Mouse (Mus musculus): ENCODE measurements around the gene Gpc6.

The Gpc6 gene

DNA sequence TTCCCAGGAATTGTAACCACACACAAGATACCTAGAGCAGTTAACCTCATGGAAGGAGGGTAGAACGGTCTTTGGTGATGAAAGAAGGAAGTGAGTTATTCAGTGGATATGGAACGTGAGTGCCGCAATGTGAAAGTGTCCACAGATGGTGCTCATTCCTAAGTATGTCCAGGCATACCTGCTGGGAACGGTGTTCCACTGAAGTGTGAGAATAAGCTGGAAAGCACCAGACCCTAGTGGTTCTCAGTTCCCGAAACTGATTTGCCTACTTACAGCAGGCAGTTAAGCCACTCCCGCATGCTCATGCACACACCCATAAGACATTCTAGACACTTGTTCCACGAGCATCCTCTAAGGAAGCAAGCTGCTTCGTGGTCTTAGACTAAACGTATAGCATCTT, 890.9 kb downstream of the Gpc6 start:
- DNase-seq = peak; percentile 55

DNA sequence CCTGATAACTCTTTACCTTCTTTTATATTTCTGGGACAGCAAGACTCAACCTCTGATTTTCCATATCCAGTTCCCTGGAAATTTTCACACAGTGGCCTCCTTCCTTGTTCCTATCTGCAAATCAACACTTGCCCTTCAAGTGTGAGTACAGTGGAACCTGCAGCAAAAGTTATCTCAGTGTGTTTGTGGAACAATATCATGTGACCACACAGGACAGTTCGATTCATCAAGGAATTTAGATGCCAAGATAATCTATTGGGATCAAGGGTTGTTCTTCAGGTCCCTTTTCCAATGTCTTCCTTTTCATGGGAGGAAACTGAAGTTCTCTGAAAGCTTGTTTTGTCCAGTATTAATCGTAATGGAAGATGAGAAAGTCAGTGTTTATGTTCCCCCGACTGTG, 891.6 kb downstream of the Gpc6 start:
- peak; percentile 39 for DNase-seq

DNA sequence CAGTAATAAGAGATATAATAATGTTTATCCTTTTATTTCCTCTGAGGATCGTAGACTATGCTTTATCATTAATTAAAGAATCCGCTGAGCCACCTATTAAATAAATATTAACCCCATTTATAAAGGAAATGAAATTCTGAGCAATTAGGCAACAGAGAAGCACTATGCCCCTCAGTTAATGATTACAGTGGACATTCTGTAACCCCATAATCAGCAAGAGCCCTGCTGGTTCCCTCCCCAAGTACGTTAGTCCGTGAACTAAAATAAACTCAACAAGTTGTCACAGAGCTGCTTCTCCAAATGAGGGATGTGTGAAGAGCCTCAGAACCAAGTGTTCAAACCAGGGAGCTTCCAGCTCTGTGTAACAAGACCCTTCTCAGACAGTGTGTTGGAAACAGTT, 892.1 kb downstream of the Gpc6 start:
- no peak for DNase-seq

DNA sequence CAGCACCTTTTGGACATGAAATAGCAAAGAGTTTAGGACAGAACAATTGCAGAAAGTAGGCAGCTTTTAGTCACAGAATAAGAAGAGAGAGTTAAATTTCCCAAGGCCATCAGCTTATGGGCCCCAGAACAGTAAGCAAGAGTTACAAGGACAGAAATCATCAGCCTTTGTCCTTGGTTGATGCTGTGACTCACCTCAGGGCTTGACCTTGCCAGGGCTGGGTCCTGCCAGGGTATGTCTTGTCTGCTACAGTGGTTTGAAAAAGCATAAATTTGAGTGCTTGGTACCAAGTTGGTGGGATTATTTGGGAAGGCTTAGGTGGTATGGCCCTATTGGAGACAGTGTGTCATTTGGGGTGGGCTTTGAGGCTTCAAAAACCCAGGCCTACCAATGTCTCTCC, 899.4 kb downstream of the Gpc6 start:
- peak; percentile 58 for DNase-seq

DNA sequence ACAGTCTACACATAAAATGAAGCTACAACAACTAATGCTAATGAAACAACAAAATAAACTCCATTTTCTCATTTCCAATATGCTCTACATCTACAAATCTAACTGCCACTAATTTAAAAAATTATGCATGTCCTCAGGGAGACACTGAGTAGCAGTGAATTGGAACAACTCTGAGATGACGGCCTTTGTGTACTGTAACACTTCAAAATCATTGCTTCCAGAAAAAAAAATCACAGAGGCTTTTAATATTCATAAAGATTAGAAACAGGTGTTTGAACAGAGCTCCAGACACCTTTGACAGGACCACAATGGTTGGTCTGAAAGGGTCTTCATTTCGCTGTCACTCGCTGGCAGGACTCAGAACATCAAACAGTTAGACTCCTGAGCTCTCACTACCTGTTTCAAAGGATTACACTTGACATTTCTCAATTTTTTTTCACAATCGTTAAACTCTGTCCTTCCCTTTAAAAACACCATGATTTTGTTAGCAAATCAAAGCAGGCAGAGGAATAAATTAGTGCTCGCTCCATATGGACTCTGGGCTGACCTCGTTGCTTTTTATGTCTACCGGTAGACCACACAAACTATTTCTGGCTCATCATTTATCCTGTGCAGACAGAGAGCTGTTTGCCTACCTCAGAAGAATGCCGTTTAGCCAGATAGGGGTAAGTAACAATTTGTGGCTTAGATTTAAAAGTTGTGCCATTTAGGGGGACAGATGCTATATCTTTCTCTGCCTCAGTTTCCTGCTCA, 901.4 kb downstream of the Gpc6 start:
- peak; percentile 8 for DNase-seq

DNA sequence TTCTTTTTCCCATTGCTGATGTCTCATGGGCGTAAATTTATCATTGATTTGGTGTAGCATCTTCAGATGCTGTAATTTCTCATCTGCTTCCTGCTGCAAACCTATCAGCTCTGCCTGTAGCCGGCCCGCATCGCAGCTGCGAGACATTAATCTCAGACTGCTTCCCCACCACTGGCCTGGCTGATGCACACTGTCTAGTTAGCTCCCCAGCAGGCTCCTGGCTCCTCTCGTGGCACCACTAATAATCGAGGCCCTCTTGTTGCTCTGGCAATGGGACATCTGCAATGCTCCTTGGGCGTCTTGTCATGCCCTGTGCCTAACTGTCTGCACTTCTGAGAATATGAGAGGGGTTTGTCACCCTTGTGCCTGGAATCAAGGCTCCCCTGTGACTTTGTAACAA, 906.2 kb downstream of the Gpc6 start:
- peak; percentile 82 for DNase-seq

DNA sequence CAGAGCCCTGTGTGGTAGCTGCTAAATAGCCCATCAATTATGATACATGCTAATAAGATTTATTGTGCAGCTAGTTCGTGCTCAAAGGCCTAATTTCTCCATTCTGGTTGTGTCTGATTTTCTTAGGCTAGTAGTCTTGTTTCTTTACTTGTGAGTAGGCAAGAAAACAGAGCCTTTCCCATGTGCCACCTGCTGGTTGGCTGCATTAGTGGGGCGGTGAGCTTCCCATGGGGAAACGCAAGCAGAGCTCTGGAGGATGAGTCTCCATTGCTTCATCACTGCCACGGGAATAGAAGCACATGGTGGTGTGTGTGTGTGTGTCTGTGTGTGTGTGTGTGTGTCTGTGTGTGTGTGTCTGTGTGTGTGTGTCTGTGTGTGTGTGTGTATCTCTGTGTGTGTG, 906.6 kb downstream of the Gpc6 start:
- DNase-seq = peak; percentile 85

DNA sequence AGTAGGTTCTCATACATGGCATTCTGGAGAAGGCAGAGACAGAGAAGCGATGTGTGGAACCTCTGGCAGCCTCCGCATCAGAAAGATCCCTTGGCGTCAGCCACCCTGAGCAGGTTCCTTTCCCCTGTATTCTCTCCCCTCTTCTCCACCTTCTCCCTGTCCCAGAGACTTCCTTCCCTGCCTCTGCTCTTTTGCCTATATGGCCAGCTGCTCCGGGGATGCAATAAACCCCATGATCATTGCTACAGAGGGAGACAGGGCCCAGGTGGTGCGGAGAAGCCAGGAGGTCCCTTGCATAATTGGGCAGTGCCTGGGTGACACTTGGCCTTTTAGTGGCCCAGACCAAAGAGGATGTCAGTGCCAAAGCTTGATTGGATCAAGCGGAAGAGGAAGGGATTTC, 910.4 kb downstream of the Gpc6 start:
- DNase-seq = peak; percentile 84

DNA sequence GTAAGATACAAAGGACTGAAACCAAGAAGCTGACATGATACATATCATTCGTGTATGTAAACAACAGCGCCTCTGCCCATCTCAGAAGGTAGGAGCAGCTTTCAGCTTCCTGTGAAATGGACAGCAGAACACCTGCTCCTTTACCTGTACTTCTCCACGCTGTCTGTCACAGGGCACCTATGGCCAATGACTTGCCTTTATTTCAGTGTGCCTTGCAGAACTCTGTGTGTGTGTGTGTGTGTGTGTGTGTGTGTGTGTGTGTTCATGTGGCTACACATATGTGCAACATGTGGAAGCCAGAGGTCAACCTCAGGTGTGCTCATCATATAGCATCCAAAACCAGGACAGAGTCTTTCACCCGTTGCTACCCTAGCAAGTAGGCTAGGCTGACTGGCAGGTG, 911.9 kb downstream of the Gpc6 start:
- DNase-seq = peak; percentile 70

DNA sequence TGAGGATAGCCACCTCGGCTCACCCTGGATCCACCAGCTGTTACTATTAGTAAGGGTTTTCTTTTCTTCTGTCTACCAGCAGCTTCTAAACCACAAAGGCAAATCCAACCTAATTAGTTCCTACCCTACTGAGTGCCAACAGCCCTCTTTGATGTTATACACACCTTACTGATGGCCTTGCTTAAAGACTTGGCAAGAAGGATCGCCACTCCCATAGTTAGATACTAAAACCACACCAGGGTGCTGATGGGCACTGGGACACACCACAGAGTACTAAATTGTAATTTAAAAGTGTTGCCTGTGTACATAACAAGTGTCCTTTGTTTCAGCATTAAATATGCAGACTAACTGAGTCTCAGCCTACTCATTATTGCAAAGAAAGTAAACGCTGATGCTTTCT, 912.6 kb downstream of the Gpc6 start:
- peak; percentile 36 for DNase-seq

DNA sequence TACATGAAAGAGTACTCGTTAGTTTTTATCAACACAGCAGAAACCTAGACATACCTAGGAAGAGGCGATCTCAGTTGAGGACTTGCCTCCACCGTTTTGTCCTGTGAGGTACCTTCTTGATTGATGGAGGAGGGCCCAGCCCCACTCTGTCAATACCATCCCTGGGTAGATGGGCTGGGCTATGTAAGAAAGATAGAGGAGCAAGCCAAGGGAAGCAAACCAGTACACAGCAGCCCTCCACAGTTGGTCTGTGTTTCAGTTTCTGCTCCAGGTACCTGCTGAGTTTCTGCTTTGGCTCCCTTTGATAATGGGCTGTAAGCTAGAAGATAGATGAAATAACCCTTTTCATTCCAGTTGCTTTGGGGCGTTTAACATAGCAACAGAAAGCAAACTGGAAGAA, 916.1 kb downstream of the Gpc6 start:
- DNase-seq = peak; percentile 79

DNA sequence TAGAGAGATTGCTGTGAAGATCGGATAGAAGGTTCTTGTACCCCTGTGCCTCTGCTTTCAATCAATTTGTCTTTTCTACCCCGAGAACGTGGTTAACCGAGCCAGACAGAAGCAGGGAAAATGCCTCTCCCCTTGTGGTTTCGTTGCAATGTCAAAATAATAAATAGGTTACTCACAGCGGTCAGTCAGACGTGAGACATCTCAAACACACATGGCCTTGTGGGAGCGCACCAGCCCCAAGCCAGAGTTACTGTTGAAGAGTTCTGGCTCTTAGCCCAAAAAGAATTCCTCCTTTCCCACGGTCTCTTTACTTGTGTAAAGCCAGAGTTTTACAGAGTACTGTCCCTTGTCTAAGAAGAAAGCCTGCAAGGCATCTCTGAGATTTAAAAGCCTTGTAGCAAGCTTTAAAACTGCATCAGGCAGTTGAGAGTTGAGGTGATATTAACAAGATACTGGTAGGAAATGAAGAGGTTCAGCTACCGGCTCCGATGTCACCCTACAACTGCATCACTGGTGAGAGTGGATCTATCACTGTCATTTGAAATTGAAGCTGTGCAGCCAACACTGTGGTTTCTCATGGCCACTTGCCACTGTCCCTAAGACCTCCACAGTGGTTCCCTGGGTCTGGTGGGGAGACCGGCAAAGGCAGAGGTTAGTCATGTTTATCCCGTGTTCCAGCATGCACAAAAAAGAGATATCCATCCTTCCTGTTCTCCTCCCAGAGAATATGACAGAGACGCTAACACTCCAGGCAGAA, 916.9 kb downstream of the Gpc6 start:
- DNase-seq = peak; percentile 92

DNA sequence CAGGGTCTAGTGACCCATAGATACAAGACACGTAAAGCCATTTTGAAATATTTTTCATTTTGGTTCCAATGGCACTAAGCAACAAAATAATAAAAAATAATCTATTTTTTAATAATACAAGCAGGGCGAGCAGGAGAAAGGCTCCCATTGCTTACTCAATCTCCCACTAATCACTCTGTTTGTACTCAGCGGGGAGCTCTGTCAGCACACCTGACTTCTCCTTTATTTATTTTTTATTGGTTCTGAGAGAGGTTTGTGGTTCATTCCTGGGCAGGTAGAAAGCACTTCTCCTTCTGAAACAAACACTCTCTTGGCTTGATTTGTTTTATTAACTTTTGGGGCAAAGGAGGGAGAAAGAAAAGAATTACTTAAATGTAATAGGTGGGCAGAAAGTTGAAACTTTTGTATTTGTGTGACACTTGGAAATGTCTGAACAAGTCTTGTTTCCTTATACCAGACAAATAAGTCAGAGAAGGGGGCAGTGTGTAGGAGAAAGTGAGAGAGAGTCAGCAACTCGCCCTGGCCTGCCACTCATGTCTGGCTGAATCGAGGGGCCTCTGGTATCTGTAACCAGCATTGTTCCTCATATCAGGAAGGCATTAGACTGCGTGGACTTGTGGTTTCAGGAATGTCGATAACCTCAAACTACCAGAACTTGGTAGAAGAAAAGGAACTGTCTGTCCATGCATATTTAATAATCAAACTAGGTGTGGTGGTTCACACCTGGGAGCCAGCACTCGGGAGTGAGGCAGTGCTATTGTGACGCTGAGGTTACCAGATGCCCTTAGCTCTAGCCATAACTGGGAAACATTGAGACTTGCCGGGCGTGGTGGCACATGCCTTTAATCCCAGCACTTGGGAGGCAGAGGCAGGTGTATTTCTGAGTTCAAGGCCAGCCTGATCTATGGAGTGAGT, 924.7 kb downstream of the Gpc6 start:
- peak; percentile 21 for DNase-seq

DNA sequence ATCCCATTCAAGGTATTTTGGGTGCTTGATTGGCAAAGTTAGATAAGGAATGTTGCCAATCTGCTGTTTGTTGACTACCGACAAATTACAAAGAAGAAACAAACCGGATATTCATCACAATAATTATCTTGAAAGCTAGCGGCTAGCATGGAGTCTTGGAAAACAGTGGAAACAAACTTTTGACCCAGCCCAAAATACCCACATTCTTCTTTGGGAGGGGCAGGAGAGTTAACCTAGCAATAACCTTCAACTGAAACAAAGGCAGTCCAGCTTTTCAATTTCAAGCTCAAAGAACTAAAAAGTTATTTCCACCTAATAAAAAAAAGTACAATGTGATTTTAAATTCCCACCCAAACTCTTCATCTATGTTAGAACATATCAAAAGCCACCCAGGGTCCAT, 927.2 kb downstream of the Gpc6 start:
- DNase-seq = peak; percentile 59

DNA sequence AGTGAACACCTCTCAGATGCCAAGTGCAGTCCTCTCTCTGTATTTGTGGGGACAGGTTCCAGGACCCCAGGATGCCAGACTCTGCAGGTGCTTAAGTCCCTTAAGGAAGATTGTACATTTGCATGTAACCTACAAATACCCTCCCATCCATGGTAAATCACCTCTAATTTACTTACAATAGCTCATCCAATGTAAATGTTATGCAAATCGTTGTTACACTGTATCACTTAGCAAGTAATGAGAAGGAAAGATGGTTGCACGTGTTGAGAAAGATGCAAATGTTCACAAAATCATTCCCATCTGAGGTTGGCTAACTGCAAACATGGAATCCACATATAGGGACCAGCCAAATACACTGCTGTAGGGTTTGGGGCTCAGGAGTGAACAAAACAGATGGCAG, 927.7 kb downstream of the Gpc6 start:
- DNase-seq = peak; percentile 13

DNA sequence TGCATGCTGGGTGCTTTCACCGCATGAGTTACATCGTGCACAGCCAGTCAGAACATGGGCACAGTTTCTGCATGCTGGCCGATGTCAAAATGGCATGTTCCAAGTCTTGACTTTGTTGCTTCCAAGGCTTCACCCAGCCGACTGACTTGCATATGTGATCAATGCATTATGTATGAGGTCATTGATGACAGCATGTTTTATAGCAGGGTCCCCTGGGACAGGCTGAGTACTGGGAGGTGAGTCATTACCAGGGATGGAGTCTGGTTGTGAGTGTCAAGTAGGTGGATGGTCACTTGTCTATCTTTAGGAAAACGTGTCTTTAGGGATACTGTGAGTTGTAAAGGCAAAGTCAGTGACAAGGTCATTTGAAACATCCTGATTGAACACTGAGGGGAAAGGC, 929.4 kb downstream of the Gpc6 start:
- peak; percentile 56 for DNase-seq

DNA sequence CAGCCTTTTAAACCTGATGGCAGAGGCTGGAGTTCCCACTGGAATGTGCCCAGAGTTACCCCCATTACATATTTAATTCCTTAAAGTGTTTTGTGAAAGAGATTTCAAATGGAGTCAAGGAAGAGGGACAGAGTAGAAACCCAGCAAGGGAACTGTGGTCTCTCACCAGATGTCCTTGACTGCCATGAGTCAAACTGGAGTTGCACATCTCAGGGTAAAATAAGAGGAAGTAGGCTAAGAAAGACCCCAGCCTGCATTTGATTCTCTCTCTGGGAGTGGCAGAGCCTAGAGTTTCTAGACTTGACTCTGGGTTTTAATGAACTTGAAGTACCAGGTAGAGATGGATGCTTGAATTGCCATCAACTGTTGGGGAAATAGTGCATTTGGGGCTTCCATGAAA, 946.2 kb downstream of the Gpc6 start:
- DNase-seq = no peak

DNA sequence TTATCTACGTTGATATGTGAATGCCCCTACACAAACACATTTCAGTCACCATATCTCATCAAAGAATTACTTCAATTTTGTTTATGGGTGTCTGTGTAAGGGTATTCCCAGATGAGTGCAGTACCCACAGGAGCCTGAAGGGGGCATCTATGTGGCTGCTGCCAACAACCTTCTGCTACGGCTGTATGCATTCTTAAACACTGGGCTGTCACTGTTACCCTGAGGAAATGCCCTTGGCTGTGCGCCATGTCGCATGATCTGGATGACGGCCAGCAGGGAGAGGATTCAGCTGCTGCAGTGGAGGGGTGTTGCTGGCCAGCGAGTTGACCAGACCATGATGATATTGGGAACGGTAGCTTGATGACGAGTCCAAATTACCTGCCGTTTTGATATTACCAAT, 954.2 kb downstream of the Gpc6 start:
- peak; percentile 91 for DNase-seq

DNA sequence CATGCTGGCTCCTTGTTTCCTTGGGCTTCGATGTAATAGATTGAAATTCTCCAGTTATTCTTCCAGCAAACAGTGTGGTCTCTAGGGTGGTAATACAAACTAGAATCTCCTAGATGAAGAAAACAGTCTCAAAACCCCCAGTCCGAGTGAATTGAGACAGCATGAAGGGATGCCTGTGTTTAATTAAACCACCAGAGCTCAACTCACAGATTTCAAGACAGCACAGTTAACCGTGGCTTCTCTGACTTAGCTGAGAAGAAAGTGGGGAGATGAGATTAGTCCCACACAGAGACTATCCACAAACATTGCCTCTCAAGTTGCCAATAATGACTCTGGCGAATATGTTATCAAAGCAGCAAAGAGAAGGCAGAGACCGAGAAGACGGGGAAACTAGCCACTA, 956.0 kb downstream of the Gpc6 start:
- DNase-seq = peak; percentile 62

DNA sequence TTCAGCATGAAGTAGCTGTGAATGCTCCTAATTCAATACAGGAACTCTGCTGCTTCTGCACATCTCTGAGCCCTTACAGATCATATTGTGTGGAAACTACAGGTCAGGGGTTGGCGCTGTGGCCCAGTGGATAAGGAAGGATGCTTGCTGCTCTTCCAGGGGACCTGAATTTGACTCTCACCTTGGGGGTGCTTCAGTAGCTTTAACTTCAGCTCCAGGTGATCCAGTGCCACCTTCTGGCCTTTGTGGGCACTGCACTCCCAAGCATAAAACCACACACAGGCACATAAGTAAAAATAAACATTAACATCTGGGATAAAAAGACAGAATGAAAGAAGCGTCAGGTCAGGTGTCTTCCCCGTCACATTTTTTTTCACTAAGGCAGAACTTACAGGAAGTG, 957.1 kb downstream of the Gpc6 start:
- DNase-seq = peak; percentile 76

DNA sequence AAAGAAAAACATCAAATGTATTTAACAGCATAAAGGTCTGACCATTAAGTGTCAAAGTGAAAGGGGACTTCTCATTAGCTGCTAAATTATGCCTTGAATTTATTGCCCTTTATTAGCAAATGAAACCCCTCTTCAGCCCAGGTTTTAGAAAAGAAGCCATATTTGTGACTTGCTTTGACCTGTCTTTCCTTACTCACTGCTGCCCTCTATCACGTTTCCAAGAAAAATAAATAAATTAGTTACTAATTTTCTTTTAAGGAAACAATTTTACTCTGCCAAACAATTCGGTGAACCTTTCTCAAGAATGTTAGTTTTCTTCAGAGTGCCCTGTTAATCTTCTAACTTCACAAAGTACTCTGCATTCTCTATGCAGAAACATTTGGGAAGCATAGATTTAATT, 964.5 kb downstream of the Gpc6 start:
- DNase-seq = no peak

DNA sequence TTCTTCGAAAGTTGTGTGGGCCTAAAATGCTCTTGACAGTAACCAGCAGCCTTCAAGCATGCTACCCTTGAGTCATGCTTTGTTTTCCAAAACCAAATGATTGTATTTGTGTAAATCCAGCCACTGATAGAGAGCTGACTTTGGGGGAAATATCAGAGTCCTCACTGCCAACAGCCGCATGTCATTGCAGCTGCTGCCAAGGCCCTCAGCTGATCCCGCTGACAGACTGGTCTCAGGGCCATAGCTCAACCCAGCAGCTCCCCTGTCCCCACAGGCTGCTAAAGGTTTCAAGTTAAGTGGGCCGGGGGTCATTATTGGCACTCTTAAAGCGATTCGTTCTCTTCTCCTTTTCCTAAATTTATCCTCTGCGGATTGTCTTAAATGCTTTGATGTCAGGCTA, 966.3 kb downstream of the Gpc6 start:
- peak; percentile 93 for DNase-seq

DNA sequence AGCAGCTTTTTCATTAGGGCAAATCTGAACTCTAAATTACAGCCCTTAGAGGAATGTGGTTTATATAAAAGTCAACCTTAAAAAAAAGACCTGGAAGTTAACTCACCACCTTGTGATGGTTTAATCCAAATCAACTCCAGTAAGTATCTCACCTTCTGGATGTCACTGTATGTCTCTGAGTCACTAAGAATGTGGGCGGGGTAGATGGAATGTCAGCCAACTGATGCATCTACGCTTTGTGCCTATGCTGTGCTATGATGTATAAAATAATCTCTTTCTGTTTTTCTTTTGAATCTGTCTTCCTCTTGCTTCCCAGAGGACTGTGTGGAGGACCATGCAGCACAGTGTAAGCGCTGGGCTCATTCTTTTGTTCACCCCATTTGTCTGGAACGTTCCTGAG, 966.9 kb downstream of the Gpc6 start:
- peak; percentile 46 for DNase-seq

Data from heart, adult 11 months (tissue).